Mouse (Mus musculus) E14TG2a.4 (cell line): Measurements from ENCODE around the gene Pcsk5.

Experiments used
- H3K27me3 ChIP-seq: 2 replicates; pipeline ENCODE4 v1.6.1; 2014; ENCODE audit warnings: low read length, control low read depth; ENCODE audit not compliant: insufficient read depth
- H3K36me3 ChIP-seq: 2 replicates; pipeline ENCODE4 v1.6.1; 2014; ENCODE audit warnings: low read length, control low read depth; ENCODE audit not compliant: insufficient read depth
- H3K4me1 ChIP-seq: replicated peaks from 2 replicates; pipeline ENCODE4 v1.6.1; 2014; ENCODE audit warnings: low read depth, low read length, control low read depth
- H3K4me3 ChIP-seq: replicated peaks from 2 replicates; pipeline ENCODE4 v1.5.1; 2014; ENCODE audit warnings: mild to moderate bottlenecking, low read length
- H3K9me3 ChIP-seq: 2 replicates; pipeline ENCODE4 v1.6.1; 2014; ENCODE audit warnings: low read length, control low read depth
- CTCF ChIP-seq: conservative IDR thresholded peaks from 2 replicates; pipeline ENCODE4 v1.5.1; 2014; ENCODE audit warnings: low read length
- NANOG ChIP-seq: IDR thresholded peaks from 2 replicates; pipeline ENCODE4 v1.6.1; 2014; ENCODE audit warnings: borderline replicate concordance, low read length, mixed read lengths
- POU5F1 ChIP-seq: IDR thresholded peaks from 2 replicates; pipeline ENCODE4 v1.6.1; 2014; ENCODE audit warnings: low read length, borderline replicate concordance

Gene Pcsk5

DNA sequence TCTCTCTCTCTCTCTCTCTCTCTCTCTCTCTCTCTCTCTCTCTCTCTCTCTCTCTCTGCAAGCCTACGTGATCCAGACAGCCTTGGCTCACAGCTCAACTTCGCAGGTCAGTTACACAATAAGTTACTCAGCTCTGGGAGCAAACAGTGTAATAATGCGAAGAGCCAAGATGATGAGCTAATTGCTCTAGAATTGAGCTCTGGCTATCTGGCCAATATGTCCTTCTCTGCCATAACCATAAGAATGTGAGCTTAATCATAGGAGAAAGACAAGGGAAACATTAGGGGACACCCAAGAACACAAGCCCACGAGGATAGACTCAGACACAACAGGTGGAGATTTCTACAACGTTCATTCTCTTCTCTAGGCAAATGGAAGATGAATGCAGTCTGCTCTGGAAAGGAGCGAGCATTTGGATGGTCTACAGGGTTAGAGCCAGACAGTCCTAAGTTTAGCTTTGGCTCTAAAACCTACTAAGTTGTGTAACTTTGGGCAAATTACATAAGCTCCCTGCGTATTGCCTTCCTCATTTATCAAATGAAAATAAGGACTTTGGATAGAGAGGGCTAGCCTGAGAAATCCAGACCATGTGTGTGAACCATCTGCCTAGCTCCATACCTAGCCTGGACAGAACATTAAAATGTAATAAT, 338.7 kb downstream of the Pcsk5 start:
- Histone ChIP-seq H3K9me3 (0 out of 2 replicates have a peak, but pooled peaks cover 5% of the 10 kb centered on the region), H3K4me3 (no peak overlapping the region), H3K4me1 (no peaks in the 10 kb centered on the region), H3K27me3 (no peaks in the 10 kb centered on the region), H3K36me3 (no peaks in the 10 kb centered on the region)
- no peak for TF ChIP-seq NANOG
- TF ChIP-seq CTCF, result no peak
- no peak for TF ChIP-seq POU5F1

- H3K4me3 ChIP-seq, result no peak overlapping the region
- H3K27me3 ChIP-seq, result no peaks in the 10 kb centered on the region
- no peaks in the 10 kb centered on the region for H3K4me1 ChIP-seq
- no peak for TF ChIP-seq NANOG
- no peak for TF ChIP-seq POU5F1
- no peak for TF ChIP-seq CTCF
- H3K36me3 ChIP-seq, result no peaks in the 10 kb centered on the region
- H3K9me3 ChIP-seq, result no peaks in the 10 kb centered on the region
Measured at GRCm38 (mm10) chr19:17496131-17496530, 341.3 kb downstream of the Pcsk5 start.

DNA sequence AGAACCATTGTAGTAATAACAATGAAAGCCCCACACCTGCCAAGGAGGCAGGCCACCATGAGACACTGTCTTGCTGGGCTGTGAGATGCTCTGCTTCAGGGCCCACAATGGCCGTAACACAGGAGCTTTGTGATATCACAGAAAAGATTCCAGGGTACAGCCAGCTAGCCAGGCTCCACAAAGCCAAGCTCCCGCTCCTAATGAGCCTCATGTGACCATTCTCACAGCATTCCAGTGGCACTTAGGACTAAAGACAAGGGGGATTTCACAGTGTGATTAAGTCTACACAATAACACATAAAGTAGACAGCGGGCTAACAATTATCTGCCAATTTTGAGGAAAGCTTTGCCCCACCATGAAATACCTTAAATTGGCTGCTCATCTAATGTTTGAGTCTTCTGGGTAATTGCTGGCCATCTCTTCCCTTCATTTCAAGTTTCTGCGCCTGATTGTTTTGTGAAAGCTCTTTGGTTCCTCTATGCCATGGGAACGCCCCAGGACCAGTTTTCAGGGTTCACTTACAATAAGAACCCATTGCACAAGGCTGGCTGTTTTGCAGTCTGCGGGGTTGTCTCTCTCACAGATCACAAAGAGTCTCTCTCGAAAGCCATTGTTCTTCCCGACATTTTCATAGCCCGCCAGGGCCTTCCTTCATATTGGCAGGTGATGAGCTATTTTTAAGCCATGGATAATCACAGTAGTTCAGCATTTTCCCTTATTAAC, 345.4 kb downstream of the Pcsk5 start:
- TF ChIP-seq POU5F1 (no peak), NANOG (no peak), CTCF (no peak)
- Histone ChIP-seq H3K4me1 (no peaks in the 10 kb centered on the region), H3K27me3 (no peaks in the 10 kb centered on the region), H3K4me3 (no peak overlapping the region), H3K36me3 (no peaks in the 10 kb centered on the region), H3K9me3 (no peaks in the 10 kb centered on the region)

- TF ChIP-seq CTCF (no peak), POU5F1 (no peak), NANOG (no peak)
- Histone ChIP-seq H3K36me3 (no peaks in the 10 kb centered on the region), H3K4me3 (no peak overlapping the region), H3K9me3 (no peaks in the 10 kb centered on the region), H3K4me1 (no peaks in the 10 kb centered on the region), H3K27me3 (no peaks in the 10 kb centered on the region)
Measured at GRCm38 (mm10) chr19:17491322-17491721, 346.1 kb downstream of the Pcsk5 start.

DNA sequence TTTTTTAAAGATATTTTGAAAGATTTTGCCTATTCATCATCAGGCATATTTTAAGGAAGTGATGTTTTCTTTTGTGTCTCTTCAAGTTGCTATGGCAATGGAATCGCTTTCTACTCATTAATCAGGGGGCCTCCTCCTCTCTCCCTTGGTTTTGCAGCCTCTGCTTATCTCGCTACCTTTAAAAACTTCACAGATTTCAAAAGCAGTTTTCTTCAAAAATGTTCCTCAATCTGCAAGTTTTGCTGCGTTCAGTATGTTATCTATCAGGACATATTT, 347.6 kb downstream of the Pcsk5 start:
- Histone ChIP-seq H3K4me1 (no peaks in the 10 kb centered on the region), H3K36me3 (no peaks in the 10 kb centered on the region), H3K9me3 (no peaks in the 10 kb centered on the region), H3K4me3 (no peak overlapping the region), H3K27me3 (no peaks in the 10 kb centered on the region)
- TF ChIP-seq NANOG (no peak), POU5F1 (no peak), CTCF (no peak)

- Histone ChIP-seq H3K9me3 (no peaks in the 10 kb centered on the region), H3K27me3 (no peaks in the 10 kb centered on the region), H3K4me1 (no peaks in the 10 kb centered on the region), H3K4me3 (no peak overlapping the region), H3K36me3 (no peaks in the 10 kb centered on the region)
- TF ChIP-seq POU5F1 (no peak), CTCF (no peak), NANOG (no peak)
Measured at GRCm38 (mm10) chr19:17489041-17489865, 348.2 kb downstream of the Pcsk5 start.

DNA sequence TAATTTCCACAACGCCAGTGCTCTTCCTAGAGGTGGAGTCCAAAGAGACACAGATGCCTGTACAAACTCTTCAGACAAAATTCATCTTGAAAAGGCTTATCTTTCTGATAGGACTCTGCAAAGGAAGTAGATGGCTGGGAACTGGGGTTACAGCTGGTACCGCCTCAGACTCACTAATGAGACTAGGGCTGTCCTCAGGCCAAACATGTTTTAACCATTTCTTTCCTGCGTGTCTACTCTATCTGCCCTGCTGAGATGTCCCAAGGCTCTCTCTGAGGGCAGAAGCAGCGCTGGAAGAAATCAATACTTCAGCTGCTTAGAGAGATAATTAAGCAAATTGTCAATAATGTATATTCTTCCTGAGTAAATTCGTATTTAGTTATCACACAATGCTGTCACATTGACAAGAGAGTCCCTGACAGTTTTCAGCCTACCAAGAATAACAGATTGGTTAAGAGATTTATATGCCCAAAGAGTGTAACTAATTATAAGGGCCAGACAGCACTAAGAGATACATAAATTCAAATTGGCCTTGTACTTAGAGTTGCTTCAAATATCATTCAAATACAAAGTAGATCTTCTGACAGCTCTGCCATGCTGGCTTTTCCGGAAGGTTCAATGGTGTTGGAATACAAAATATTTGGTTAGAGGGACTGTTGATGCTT, 355.2 kb downstream of the Pcsk5 start:
- Histone ChIP-seq H3K4me3 (no peak overlapping the region), H3K4me1 (no peaks in the 10 kb centered on the region), H3K36me3 (no peaks in the 10 kb centered on the region), H3K27me3 (no peaks in the 10 kb centered on the region), H3K9me3 (no peaks in the 10 kb centered on the region)
- no peak for TF ChIP-seq NANOG
- TF ChIP-seq CTCF, result no peak
- no peak for TF ChIP-seq POU5F1

GRCm38 (mm10) chr19:17479471-17479870, 358.0 kb downstream of the Pcsk5 start:
- TF ChIP-seq CTCF (no peak), NANOG (no peak), POU5F1 (no peak)
- H3K36me3 ChIP-seq, result no peaks in the 10 kb centered on the region
- H3K4me1 ChIP-seq, result no peaks in the 10 kb centered on the region
- no peaks in the 10 kb centered on the region for H3K27me3 ChIP-seq
- no peaks in the 10 kb centered on the region for H3K9me3 ChIP-seq
- H3K4me3 ChIP-seq, result no peak overlapping the region
